Mouse (Mus musculus) E14TG2a.4 (cell line): ENCODE measurements around the gene Ppp1r11.

Experiments used
- CTCF ChIP-seq: conservative IDR thresholded peaks from 2 replicates; pipeline ENCODE4 v1.5.1; 2014; ENCODE audit warnings: low read length
- NANOG ChIP-seq: IDR thresholded peaks from 2 replicates; pipeline ENCODE4 v1.6.1; 2014; ENCODE audit warnings: borderline replicate concordance, low read length, mixed read lengths
- POU5F1 ChIP-seq: IDR thresholded peaks from 2 replicates; pipeline ENCODE4 v1.6.1; 2014; ENCODE audit warnings: low read length, borderline replicate concordance

DNA sequence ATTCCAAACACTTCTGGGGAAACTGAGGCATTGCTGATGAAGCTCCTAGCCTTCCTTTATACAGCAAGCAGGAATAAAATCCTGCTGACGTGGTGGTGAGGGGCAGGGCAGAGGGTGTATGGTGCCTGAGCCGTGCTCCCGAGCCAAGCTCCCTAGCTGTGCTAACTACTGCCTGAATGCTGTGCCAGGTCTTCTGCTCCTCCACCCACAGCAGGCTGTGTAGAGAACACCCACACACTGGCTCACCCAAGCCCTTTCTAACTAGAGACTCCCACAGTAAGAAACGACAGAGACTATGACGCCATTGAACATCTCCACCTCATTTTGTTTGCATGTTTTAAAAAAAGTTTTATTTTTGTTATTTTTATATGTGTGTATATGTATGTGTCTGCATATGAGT is 51.5 kb downstream of the Ppp1r11 start:
- TF ChIP-seq CTCF, result no peak
- no peak for TF ChIP-seq POU5F1
- TF ChIP-seq NANOG, result no peak
